ENCODE assay signal across 24 mouse cellular contexts in the genomic region with DNA sequence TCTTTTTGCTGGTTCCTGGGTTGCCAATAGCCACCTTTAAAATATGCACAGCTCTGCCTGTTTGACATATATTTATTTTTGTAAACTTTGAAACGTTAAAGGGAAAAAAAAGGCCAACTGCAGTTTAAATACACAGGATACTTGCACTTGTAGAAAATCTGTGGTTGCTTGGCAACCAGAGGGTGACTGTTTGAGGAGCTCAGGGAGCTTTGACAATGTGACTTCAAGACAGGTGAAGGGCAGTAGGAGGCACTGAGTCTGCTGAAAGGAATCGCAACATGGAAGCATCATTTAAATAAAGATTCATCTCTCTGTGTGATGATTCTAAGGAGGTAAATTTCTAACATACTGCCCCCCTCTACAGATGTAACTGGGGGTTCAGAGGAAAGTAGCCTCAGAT.
A peak's percentile ranks its signal among the peaks of the same experiment; 100 is the strongest.
DNase-seq lines count a peak whose midpoint lies in the region; ATAC-seq lines count a peak whose summit lies in the region.
"Had no signal": no experiment of that assay in that cellular context is flagged by ENCODE, and none has a peak within 500 bp of the region (broad histone marks: within the 10 kb centered on the region; RNA-seq: fewer than 3 reads in every experiment).

No protein-coding gene starts in this region.

- H3K4me2 ChIP-seq in embryonic facial prominence, embryonic 11.5 days (ENCODE audit: low read depth, low read length), result no peak overlapping the region
- H3K4me2 ChIP-seq in midbrain, embryonic 11.5 days, result no peak overlapping the region
- H3K4me2 ChIP-seq in midbrain, embryonic 14.5 days (ENCODE audit: low read length), result no peak overlapping the region
- H3K4me2 ChIP-seq: heart, embryonic 13.5 days; midbrain, embryonic 12.5 days had no signal

- no peak overlapping the region for H3K27ac ChIP-seq in embryonic facial prominence, embryonic 11.5 days (replicated peaks; ENCODE audit: low read depth, low read length)
- H3K27ac ChIP-seq in embryonic facial prominence, embryonic 10.5 days (replicated peaks), result no peak overlapping the region
- H3K27ac ChIP-seq in midbrain, embryonic 11.5 days (ENCODE audit: low read depth, low read length), result no peak overlapping the region
- H3K27ac ChIP-seq in midbrain, embryonic 10.5 days (replicated peaks), result no peak overlapping the region
- H3K27ac ChIP-seq in midbrain, embryonic 14.5 days (replicated peaks; ENCODE audit: low read depth, low read length), result no peak overlapping the region
- H3K27ac ChIP-seq: heart, adult 2 months; heart, embryonic 13.5 days; macrophage; midbrain, embryonic 12.5 days had no signal

- no peaks in the 10 kb centered on the region for H3K27me3 ChIP-seq in embryonic facial prominence, embryonic 11.5 days (ENCODE audit: control insufficient read depth, insufficient read depth, low read length)
- no peaks in the 10 kb centered on the region for H3K27me3 ChIP-seq in embryonic facial prominence, embryonic 10.5 days (replicated peaks; ENCODE audit: low read depth, poor library complexity, severe bottlenecking)
- H3K27me3 ChIP-seq in midbrain, embryonic 11.5 days (ENCODE audit: control insufficient read depth, insufficient read depth, low read length), result no peaks in the 10 kb centered on the region
- H3K27me3 ChIP-seq in midbrain, embryonic 10.5 days (ENCODE audit: low read depth, poor library complexity, severe bottlenecking), result no peaks in the 10 kb centered on the region
- no peaks in the 10 kb centered on the region for H3K27me3 ChIP-seq in midbrain, embryonic 14.5 days (ENCODE audit: control insufficient read depth, insufficient read depth, low read length)
- H3K27me3 ChIP-seq: heart, embryonic 13.5 days; midbrain, embryonic 12.5 days had no signal

- H3K4me3 ChIP-seq in embryonic facial prominence, embryonic 11.5 days (ENCODE audit: low read depth, low read length), result no peak overlapping the region
- H3K4me3 ChIP-seq in embryonic facial prominence, embryonic 10.5 days, result no peak overlapping the region
- H3K4me3 ChIP-seq in midbrain, embryonic 11.5 days (ENCODE audit: low read depth, low read length), result no peak overlapping the region
- no peak overlapping the region for H3K4me3 ChIP-seq in midbrain, embryonic 10.5 days
- H3K4me3 ChIP-seq in midbrain, embryonic 14.5 days (replicated peaks; ENCODE audit: low read depth, low read length), result no peak overlapping the region
- H3K4me3 ChIP-seq: heart, adult 2 months; heart, embryonic 13.5 days; limb, embryonic 10.5 days; midbrain, embryonic 12.5 days had no signal

- no peaks in the 10 kb centered on the region for H3K4me1 ChIP-seq in embryonic facial prominence, embryonic 11.5 days (ENCODE audit: control insufficient read depth, insufficient read depth, low read length)
- H3K4me1 ChIP-seq in embryonic facial prominence, embryonic 10.5 days, result peaks cover 17% of the 10 kb centered on the region
- peaks cover 6% of the 10 kb centered on the region for H3K4me1 ChIP-seq in midbrain, embryonic 11.5 days (ENCODE audit: control insufficient read depth, insufficient read depth, low read length)
- H3K4me1 ChIP-seq in midbrain, embryonic 10.5 days, result peaks cover 30% of the 10 kb centered on the region
- no peaks in the 10 kb centered on the region for H3K4me1 ChIP-seq in midbrain, embryonic 14.5 days (ENCODE audit: control insufficient read depth, insufficient read depth, low read length)
- H3K4me1 ChIP-seq: heart, embryonic 13.5 days had no signal

- no peak overlapping the region for H3K9ac ChIP-seq in embryonic facial prominence, embryonic 11.5 days (replicated peaks; ENCODE audit: low read length)
- H3K9ac ChIP-seq in midbrain, embryonic 11.5 days (ENCODE audit: low read length), result no peak overlapping the region
- H3K9ac ChIP-seq in midbrain, embryonic 14.5 days (replicated peaks; ENCODE audit: low read length), result no peak overlapping the region
- H3K9ac ChIP-seq: forebrain, postnatal 0 days; heart, embryonic 13.5 days; midbrain, embryonic 12.5 days had no signal

- no peaks in the 10 kb centered on the region for H3K36me3 ChIP-seq in embryonic facial prominence, embryonic 11.5 days (replicated peaks; ENCODE audit: control insufficient read depth, insufficient read depth, low read depth, low read length)
- no peaks in the 10 kb centered on the region for H3K36me3 ChIP-seq in embryonic facial prominence, embryonic 10.5 days (replicated peaks)
- no peaks in the 10 kb centered on the region for H3K36me3 ChIP-seq in midbrain, embryonic 11.5 days (ENCODE audit: control insufficient read depth, insufficient read depth, low read length)
- no peaks in the 10 kb centered on the region for H3K36me3 ChIP-seq in midbrain, embryonic 10.5 days
- H3K36me3 ChIP-seq in midbrain, embryonic 14.5 days (ENCODE audit: control insufficient read depth, insufficient read depth, low read length), result no peaks in the 10 kb centered on the region
- H3K36me3 ChIP-seq: heart, embryonic 13.5 days; limb, embryonic 10.5 days; midbrain, embryonic 12.5 days had no signal

- no peak for ATAC-seq in embryonic facial prominence, embryonic 11.5 days (replicated peaks; ENCODE audit: insufficient number of reproducible peaks, low FRiP score, low TSS enrichment, low read depth)
- peak; percentile 59 for ATAC-seq in midbrain, embryonic 11.5 days (ENCODE audit: low FRiP score)
- no peak for ATAC-seq in midbrain, embryonic 14.5 days (ENCODE audit: low FRiP score, low TSS enrichment)
- ATAC-seq: forebrain, postnatal 0 days had no signal

- no peaks in the 10 kb centered on the region for H3K9me3 ChIP-seq in embryonic facial prominence, embryonic 11.5 days (replicated peaks; ENCODE audit: control insufficient read depth, low read length)
- H3K9me3 ChIP-seq in embryonic facial prominence, embryonic 10.5 days, result no peaks in the 10 kb centered on the region
- no peaks in the 10 kb centered on the region for H3K9me3 ChIP-seq in midbrain, embryonic 11.5 days (ENCODE audit: control insufficient read depth, low read length)
- no peaks in the 10 kb centered on the region for H3K9me3 ChIP-seq in midbrain, embryonic 10.5 days (replicated peaks)
- no peaks in the 10 kb centered on the region for H3K9me3 ChIP-seq in midbrain, embryonic 14.5 days (ENCODE audit: control insufficient read depth, low read length)
- H3K9me3 ChIP-seq: heart, embryonic 13.5 days; limb, embryonic 10.5 days; midbrain, embryonic 12.5 days had no signal

- DNase-seq in embryonic facial prominence, embryonic 11.5 days (ENCODE audit: low spot score), result peak; percentile 29
- no peak for DNase-seq in embryonic facial prominence, embryonic 10.5 days (ENCODE audit: low spot score)
- DNase-seq in midbrain, embryonic 11.5 days (ENCODE audit: low spot score, missing footprints), result no peak
- no peak for DNase-seq in midbrain, embryonic 10.5 days (ENCODE audit: low spot score)
- peak; percentile 53 for DNase-seq in midbrain, embryonic 14.5 days
- DNase-seq in right cerebral cortex, postnatal 36 days (ENCODE audit: low spot score in 2 of 2), result no peak
- DNase-seq in adipocyte (ENCODE audit: low spot score), result no peak
- DNase-seq: adrenal gland, postnatal 36 days; cerebellum, adult 18-20 months; cerebellum, postnatal 14 days; forebrain, postnatal 0 days; gastrocnemius, postnatal 36 days; heart, adult 2 months; heart, postnatal 36 days; kidney, adult 9 months; kidney, postnatal 14 days; liver; right cerebral cortex, postnatal 4 days; thymus, adult 2 months; thymus, postnatal 4 days had no signal

- 35% methylated on average over 2 of the region's 2 CpGs for WGBS in embryonic facial prominence, embryonic 11.5 days
- 61% methylated on average over 2 of the region's 2 CpGs for WGBS in embryonic facial prominence, embryonic 10.5 days
- 47% methylated on average over 2 of the region's 2 CpGs for WGBS in midbrain, embryonic 11.5 days
- WGBS in midbrain, embryonic 10.5 days, result 51% methylated on average over 2 of the region's 2 CpGs
- WGBS in midbrain, embryonic 14.5 days, result 24% methylated on average over 2 of the region's 2 CpGs

Comparison
In these comparisons a context has a peak if more than half of its experiments do, and no peak if none do; other contexts are left out.
1. DNase-seq: peak in embryonic facial prominence, embryonic 11.5 days (single experiment) and midbrain, embryonic 14.5 days (single experiment); none in embryonic facial prominence, embryonic 10.5 days (single experiment), midbrain, embryonic 11.5 days (single experiment), midbrain, embryonic 10.5 days (single experiment), right cerebral cortex, postnatal 36 days (0 of 2) and adipocyte (single experiment).